Mouse (Mus musculus) adrenal gland, adult 8-10 months (tissue): ENCODE data around the gene Mum1. TPM values are rescaled to one million over a fixed set of nuclear protein-coding genes. Genes with fewer than 3 reads are reported as not detected.

Experiments used
- DNase-seq: peaks from one replicate; pipeline ENCODE4 v3.0.0; 2022
- total RNA-seq, 4 experiments: library from RNA; stranded (reverse); gene quantifications; 2 replicates each; pipeline ENCODE4 v1.2.4; 2022

The Mum1 gene
- 10 to 100 TPM; 26.5 to 41.6 (median 32.9) TPM for total RNA-seq

GRCm38 (mm10) chr10:80226416-80227165 is at the start of gene Mum1:
Mum1 (plus strand) TSS chr10:80226434.
- DNase-seq: peak; percentile 99

GRCm38 (mm10) chr10:80177441-80178279 is 48.6 kb upstream of the Mum1 start:
- peak; percentile 80 for DNase-seq

GRCm38 (mm10) chr10:80179068-80180051 is 46.9 kb upstream of the Mum1 start, which contains the start of gene Efna2:
Efna2 (plus strand) TSS chr10:80179482.
- peak; percentile 30 for DNase-seq

DNA sequence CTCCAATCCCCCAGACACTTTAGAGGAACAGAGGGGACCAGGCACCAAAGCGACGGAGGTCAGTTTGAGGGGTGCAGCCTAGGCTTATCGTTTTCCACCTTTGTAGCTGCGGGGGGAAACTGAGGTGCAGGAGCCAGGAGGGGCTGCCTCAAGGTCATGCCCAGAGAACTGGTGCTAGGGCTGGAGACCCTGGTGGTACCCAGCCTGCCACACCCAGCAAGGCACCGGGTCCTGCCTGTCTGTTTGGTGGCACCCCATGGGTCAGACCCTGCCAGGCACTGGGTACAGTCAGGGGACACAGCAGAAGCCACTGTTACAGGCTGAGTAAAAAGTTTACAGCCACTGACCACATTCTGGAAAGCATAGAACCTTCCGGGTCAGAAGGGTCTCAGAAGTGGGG is 45.9 kb upstream of the Mum1 start:
- DNase-seq: no peak

DNA sequence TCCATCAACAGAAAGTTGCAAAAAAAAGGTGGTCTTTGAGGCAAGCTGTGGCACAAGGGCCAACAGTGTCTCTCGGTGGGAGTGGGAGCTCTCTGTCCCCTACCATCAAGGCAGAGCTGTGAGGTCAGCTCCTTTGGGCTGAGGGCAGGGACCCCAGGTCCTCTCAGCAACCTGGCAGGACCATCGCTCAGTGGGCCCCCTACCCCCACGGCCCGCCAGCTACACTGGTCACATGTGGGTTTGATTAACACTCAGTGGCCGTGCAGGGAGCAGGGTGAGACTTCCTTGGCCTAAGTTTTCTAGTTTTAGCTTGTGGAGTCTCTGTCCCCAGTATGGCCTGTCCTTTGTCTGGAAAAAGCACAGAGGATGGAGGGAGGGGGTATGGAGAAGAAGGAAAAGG is 45.4 kb upstream of the Mum1 start:
- DNase-seq: no peak

- no peak for DNase-seq
These were observed 43.7 kb upstream of the Mum1 start for GRCm38 (mm10) chr10:80182547-80182946.

GRCm38 (mm10) chr10:80186649-80187048 is 39.6 kb upstream of the Mum1 start:
- no peak for DNase-seq

DNA sequence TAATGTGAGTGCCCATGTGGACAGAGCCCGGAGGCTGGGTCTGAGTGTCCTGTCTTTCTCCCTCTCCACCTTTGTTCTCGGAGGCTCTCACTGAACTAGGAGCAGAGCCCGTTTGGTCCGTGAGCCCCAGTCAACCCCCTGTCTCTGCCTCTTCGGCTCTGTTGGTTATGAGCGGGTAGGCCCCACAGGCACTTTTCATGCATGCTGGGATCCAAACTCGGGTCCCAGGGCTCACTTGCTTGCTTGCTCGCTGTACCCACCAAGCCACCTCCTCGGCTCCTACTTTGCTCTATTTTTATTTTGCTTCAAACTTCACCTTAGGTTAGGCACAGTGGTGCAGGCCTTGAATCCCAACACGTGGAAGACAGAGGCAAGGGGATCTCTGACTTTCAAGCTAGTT is 38.5 kb upstream of the Mum1 start:
- DNase-seq: no peak

GRCm38 (mm10) chr10:80188453-80189024 is 37.7 kb upstream of the Mum1 start:
- no peak for DNase-seq

DNA sequence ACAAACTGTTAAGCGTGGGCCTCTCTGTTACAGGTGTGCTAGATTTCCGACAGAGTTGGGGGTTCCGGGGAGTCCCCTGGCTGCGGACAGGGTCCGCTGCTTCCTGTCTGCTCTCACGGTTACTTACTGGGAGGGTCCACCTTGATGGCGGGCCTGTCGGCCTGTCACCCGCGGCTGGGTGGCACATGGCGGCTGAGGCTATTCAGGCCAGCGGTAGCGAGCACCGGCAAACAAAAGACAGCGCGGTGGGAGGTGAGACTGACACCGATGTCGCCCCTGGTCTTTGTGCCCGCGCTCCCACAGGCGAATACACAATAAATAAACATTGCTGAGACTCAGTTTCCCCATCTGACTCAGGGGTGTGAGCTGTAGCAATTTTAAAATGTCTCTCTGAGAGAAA is 36.2 kb upstream of the Mum1 start:
- DNase-seq: no peak

- peak; percentile 32 for DNase-seq
These were observed 35.7 kb upstream of the Mum1 start for GRCm38 (mm10) chr10:80190491-80191051.

DNA sequence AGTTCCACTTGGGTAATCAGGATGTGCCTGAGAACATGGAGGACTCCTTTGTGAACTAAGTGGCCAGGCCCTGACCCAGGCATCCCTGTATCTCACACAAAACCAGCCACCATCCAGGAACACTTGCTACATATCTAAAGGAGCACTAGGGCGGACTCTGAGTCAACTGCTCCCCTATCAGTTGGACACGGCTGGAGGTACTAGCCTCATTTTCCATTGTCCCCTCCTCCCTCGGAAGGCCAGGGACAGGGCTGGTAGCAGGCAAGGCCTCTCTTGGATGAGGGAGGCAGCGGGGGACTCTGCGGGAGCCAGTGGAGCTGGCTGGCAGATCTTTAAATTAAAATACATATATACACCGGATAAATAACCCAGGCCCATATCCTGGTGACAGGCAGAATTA is 32.3 kb upstream of the Mum1 start:
- no peak for DNase-seq

DNA sequence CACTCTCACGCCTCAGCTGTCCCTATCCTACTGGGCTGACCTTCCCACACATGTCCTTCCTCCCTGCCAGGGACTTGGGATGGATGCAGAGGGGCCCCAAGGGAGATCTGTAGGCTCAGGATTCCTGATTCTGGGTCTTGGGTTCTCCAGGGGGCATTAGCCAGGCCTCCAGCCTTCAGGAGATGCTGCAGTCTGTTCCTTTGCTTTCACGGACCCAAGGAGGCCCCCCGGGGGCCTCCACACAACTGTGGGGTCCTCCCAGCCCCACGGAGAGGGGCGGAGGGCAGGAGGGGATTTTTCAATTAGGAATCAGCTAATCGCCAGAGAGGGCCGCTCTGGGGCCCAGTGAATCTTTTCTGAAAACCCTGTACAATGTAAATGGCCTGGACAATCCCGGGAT is 31.8 kb upstream of the Mum1 start:
- DNase-seq: no peak

GRCm38 (mm10) chr10:80196167-80196566 is 30.1 kb upstream of the Mum1 start:
- no peak for DNase-seq

- no peak for DNase-seq
These were observed 29.3 kb upstream of the Mum1 start for GRCm38 (mm10) chr10:80196778-80197581.

DNA sequence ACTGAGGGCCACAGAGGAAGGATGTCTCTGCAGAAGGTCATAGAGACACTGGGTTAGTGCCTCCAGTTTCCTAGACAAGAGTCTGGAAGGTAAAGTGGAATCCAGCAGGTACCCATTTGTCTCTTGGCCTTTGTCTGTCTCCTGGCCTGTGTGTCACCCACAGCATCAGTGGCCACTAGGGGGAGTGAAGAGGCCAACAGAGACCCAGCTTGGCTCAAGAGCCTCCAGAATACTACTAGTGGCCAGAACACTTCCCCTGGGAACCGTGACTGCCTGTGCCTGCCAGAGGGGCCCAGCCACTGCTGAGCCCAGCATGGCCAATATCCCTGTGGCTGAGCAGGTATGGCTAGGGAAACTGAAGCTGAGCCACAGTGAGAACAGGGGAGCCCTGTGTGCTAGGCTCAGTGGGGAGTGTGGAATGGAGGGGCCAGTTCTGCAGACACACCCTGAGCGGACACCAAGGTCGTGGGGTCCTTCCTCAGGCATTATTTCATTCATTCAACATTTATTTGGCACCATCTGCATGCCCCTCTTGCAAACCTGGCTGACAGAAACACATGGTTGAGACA is 26.7 kb upstream of the Mum1 start:
- DNase-seq: peak; percentile 68

DNA sequence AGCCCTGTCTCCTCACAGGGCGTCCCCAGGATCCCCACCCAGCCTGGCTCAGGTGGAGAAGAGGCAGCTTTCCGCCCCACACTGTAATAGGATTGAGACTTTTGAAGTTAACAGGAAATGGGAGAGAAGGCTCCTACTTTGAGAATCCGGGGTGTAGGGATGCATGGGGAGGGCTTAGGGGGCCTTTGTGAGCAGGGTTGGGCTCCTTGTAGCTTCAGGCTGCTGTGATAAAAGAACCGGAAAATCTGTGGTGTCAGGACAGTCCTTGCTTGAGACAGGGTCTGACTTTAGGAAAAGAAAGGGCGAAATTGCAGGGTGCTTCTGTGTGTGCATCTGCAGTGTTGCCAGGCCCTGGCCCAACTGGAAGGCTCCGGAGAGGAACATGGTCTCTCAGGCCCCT is 25.7 kb upstream of the Mum1 start:
- no peak for DNase-seq

DNA sequence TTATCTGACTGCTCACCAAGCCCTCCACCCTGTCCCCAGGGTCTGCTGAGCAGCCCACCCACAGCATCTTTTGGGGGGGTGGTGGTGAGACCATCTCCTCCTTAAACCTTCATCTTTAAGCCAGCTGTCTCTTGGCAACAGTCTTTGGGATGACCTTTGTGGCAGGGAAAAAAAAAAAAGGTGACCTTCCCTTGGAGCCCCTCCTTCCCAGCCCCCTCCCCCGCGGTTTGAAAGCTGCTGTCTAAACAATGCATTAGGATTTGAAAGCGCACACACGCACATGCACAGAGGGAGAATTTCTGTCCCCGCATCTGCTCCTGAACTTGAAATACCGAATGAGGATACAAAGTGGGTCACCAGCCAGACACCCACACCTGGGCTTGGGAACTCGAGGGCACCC is 22.2 kb upstream of the Mum1 start:
- no peak for DNase-seq

DNA sequence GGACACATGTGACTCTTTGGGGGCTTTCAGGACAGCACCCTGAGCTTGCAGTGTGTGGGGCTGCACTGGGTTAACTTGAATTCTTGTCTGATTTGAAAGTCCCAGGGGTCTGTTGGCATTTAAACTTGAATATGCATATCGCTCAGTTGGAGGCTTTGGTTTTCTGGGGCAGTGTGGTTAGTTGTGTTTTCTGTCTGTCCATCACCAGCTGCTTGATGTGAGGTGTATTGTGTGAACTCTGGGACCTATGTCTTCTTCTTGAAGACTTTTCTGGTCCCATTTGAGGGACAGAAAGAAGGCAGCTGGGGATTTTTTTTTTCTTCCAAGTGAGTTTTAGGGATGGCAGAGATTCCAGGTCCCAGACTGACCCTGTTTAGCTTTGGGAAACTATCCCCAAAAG is 19.0 kb upstream of the Mum1 start:
- DNase-seq: no peak

GRCm38 (mm10) chr10:80207676-80208075 is 18.6 kb upstream of the Mum1 start:
- no peak for DNase-seq

GRCm38 (mm10) chr10:80208248-80208647 is 18.0 kb upstream of the Mum1 start:
- DNase-seq: no peak
